Mouse (Mus musculus): ENCODE data around the gene Zim1. TPM values are rescaled to one million over a fixed set of nuclear protein-coding genes. Genes with fewer than 3 reads are reported as not detected.

Zim1 gene
- 0.71 and 0.73 TPM in 2 replicates for polyA plus RNA-seq (2015; fragmentation: Nextera tagmentation; extraction: Ambion mirVana)

- Histone ChIP-seq H3K9me3 (ENCODE audit: control insufficient read depth) (no peaks in the 10 kb centered on the region), H3K9ac (ENCODE audit: low read depth, low read length) (no peak within 1 kb of the TSS), H3K4me1 (replicated peaks; ENCODE audit: control insufficient read depth, insufficient read depth, low read length) (no peaks in the 10 kb centered on the region), H3K4me3 (ENCODE audit: low read depth, low read length) (peak within 1 kb of the TSS; percentile 39), H3K27ac (ENCODE audit: low read depth, low read length) (no peak within 1 kb of the TSS), H3K36me3 (ENCODE audit: control insufficient read depth, insufficient read depth) (no peaks in the 10 kb centered on the region), H3K4me2 (replicated peaks; ENCODE audit: low read depth) (peak within 1 kb of the TSS; percentile 77), H3K27me3 (replicated peaks; ENCODE audit: control insufficient read depth, insufficient read depth, low read length) (no peaks in the 10 kb centered on the region)
- peak; percentile 99 for ATAC-seq
- 9% methylated on average over 32 of the region's 32 CpGs for WGBS
- peak; percentile 53 for TF ChIP-seq CTCF (IDR thresholded peaks at IDR 0.05; ENCODE audit: low read depth)
Measured at GRCm38 (mm10) chr7:6696241-6697045, at the start of gene Zim1. TSS of gene Zim1 (minus strand) at chr7:6696450.

GRCm38 (mm10) chr7:6744281-6744904 lies 48.1 kb upstream of the Zim1 start:
- Histone ChIP-seq H3K4me3 (ENCODE audit: low read depth, low read length) (no peak overlapping the region), H3K4me2 (replicated peaks; ENCODE audit: low read depth) (no peak overlapping the region), H3K36me3 (ENCODE audit: control insufficient read depth, insufficient read depth) (no peaks in the 10 kb centered on the region), H3K9me3 (ENCODE audit: control insufficient read depth) (no peaks in the 10 kb centered on the region), H3K27me3 (replicated peaks; ENCODE audit: control insufficient read depth, insufficient read depth, low read length) (no peaks in the 10 kb centered on the region), H3K9ac (ENCODE audit: low read depth, low read length) (no peak overlapping the region), H3K27ac (ENCODE audit: low read depth, low read length) (no peak overlapping the region), H3K4me1 (replicated peaks; ENCODE audit: control insufficient read depth, insufficient read depth, low read length) (no peaks in the 10 kb centered on the region)
- 52% methylated on average over 10 of the region's 10 CpGs for WGBS
- no peak for TF ChIP-seq CTCF (IDR thresholded peaks at IDR 0.05; ENCODE audit: low read depth)
- 0 out of 2 replicates have a peak, but pooled peaks have one; percentile 22 for ATAC-seq

- no peaks in the 10 kb centered on the region for H3K36me3 ChIP-seq (ENCODE audit: control insufficient read depth, insufficient read depth)
- ATAC-seq: no peak
- H3K9me3 ChIP-seq (ENCODE audit: control insufficient read depth): no peaks in the 10 kb centered on the region
- H3K27me3 ChIP-seq (replicated peaks; ENCODE audit: control insufficient read depth, insufficient read depth, low read length): no peaks in the 10 kb centered on the region
- no peaks in the 10 kb centered on the region for H3K4me1 ChIP-seq (replicated peaks; ENCODE audit: control insufficient read depth, insufficient read depth, low read length)
- 63% methylated on average over 1 of the region's 1 CpGs for WGBS
- no peak overlapping the region for H3K27ac ChIP-seq (ENCODE audit: low read depth, low read length)
- H3K4me2 ChIP-seq (replicated peaks; ENCODE audit: low read depth): no peak overlapping the region
- H3K9ac ChIP-seq (ENCODE audit: low read depth, low read length): no peak overlapping the region
- no peak overlapping the region for H3K4me3 ChIP-seq (ENCODE audit: low read depth, low read length)
- no peak for TF ChIP-seq CTCF (IDR thresholded peaks at IDR 0.05; ENCODE audit: low read depth)
Measured at GRCm38 (mm10) chr7:6736060-6736459, 39.8 kb upstream of the Zim1 start.

- H3K9me3 ChIP-seq (ENCODE audit: control insufficient read depth): peaks cover 8% of the 10 kb centered on the region; the same call in 1 of the 2 replicates
- no peaks in the 10 kb centered on the region for H3K4me1 ChIP-seq (replicated peaks; ENCODE audit: control insufficient read depth, insufficient read depth, low read length)
- H3K9ac ChIP-seq (ENCODE audit: low read depth, low read length): no peak overlapping the region
- H3K4me2 ChIP-seq (replicated peaks; ENCODE audit: low read depth): no peak overlapping the region
- TF ChIP-seq CTCF (IDR thresholded peaks at IDR 0.05; ENCODE audit: low read depth): no peak
- H3K27ac ChIP-seq (ENCODE audit: low read depth, low read length): no peak overlapping the region
- no peaks in the 10 kb centered on the region for H3K27me3 ChIP-seq (replicated peaks; ENCODE audit: control insufficient read depth, insufficient read depth, low read length)
- no peaks in the 10 kb centered on the region for H3K36me3 ChIP-seq (ENCODE audit: control insufficient read depth, insufficient read depth)
- WGBS: 57% methylated on average over 4 of the region's 4 CpGs
- no peak overlapping the region for H3K4me3 ChIP-seq (ENCODE audit: low read depth, low read length)
- no peak for ATAC-seq
Measured at GRCm38 (mm10) chr7:6731930-6732329, 35.7 kb upstream of the Zim1 start.

- no peak for TF ChIP-seq CTCF (IDR thresholded peaks at IDR 0.05; ENCODE audit: low read depth)
- Histone ChIP-seq H3K27me3 (replicated peaks; ENCODE audit: control insufficient read depth, insufficient read depth, low read length) (no peaks in the 10 kb centered on the region), H3K4me1 (replicated peaks; ENCODE audit: control insufficient read depth, insufficient read depth, low read length) (no peaks in the 10 kb centered on the region), H3K4me2 (replicated peaks; ENCODE audit: low read depth) (peak overlapping the region; percentile 69), H3K9ac (ENCODE audit: low read depth, low read length) (no peak overlapping the region), H3K27ac (ENCODE audit: low read depth, low read length) (no peak overlapping the region), H3K36me3 (ENCODE audit: control insufficient read depth, insufficient read depth) (no peaks in the 10 kb centered on the region), H3K9me3 (ENCODE audit: control insufficient read depth) (peaks cover 8% of the 10 kb centered on the region; the same call in 1 of the 2 replicates), H3K4me3 (ENCODE audit: low read depth, low read length) (peak overlapping the region; percentile 52; the same call in 1 of the 2 replicates)
- 56% methylated on average over 3 of the region's 3 CpGs for WGBS
- ATAC-seq: no peak
Measured at GRCm38 (mm10) chr7:6731373-6731772, 35.1 kb upstream of the Zim1 start.

GRCm38 (mm10) chr7:6730801-6731200 lies 34.6 kb upstream of the Zim1 start:
- TF ChIP-seq CTCF (IDR thresholded peaks at IDR 0.05; ENCODE audit: low read depth): no peak
- ATAC-seq: no peak
- Histone ChIP-seq H3K36me3 (ENCODE audit: control insufficient read depth, insufficient read depth) (no peaks in the 10 kb centered on the region), H3K27ac (ENCODE audit: low read depth, low read length) (no peak overlapping the region), H3K27me3 (replicated peaks; ENCODE audit: control insufficient read depth, insufficient read depth, low read length) (no peaks in the 10 kb centered on the region), H3K4me2 (replicated peaks; ENCODE audit: low read depth) (peak overlapping the region; percentile 69), H3K9me3 (ENCODE audit: control insufficient read depth) (peaks cover 8% of the 10 kb centered on the region; the same call in 1 of the 2 replicates), H3K4me1 (replicated peaks; ENCODE audit: control insufficient read depth, insufficient read depth, low read length) (no peaks in the 10 kb centered on the region), H3K4me3 (ENCODE audit: low read depth, low read length) (peak overlapping the region; percentile 52), H3K9ac (ENCODE audit: low read depth, low read length) (no peak overlapping the region)
- 50% methylated on average over 15 of the region's 15 CpGs for WGBS

All from intestine, postnatal 0 days (tissue).